Mouse (Mus musculus) G1E (cell line): Measurements from ENCODE around the gene Bloc1s4. TPM values are rescaled to one million over a fixed set of nuclear protein-coding genes. Genes with fewer than 3 reads are reported as not detected.

Experiments
- ATAC-seq: 2 replicates; pipeline ENCODE4 v1.8.0; 2016; ENCODE audit warnings: mild to moderate bottlenecking; ENCODE audit not compliant: insufficient number of reproducible peaks, poor library complexity, low FRiP score, severe bottlenecking; ENCODE audit errors: extremely low read depth
- DNase-seq: peaks from one replicate; pipeline ENCODE4 v3.0.0; 2012; ENCODE audit warnings: low spot score
- H3K27me3 ChIP-seq: 2 replicates; pipeline ENCODE4 v1.6.1; 2012; ENCODE audit warnings: mild to moderate bottlenecking, low read length, inconsistent platforms; ENCODE audit not compliant: insufficient read depth
- H3K36me3 ChIP-seq: replicated peaks from 2 replicates; pipeline ENCODE3; 2012; ENCODE audit warnings: mild to moderate bottlenecking, inconsistent platforms
- H3K4me1 ChIP-seq: 2 replicates; pipeline ENCODE4 v1.6.1; 2012; ENCODE audit warnings: low read depth, low read length, inconsistent platforms, mixed read lengths; ENCODE audit not compliant: insufficient read depth
- H3K4me3 ChIP-seq: 2 replicates; pipeline ENCODE4 v1.5.1; 2012; ENCODE audit warnings: low read depth, mild to moderate bottlenecking, inconsistent platforms, low read length, moderate library complexity, mixed read lengths
- H3K9me3 ChIP-seq: replicated peaks from 2 replicates; pipeline ENCODE4 v1.6.1; 2012; ENCODE audit warnings: inconsistent platforms
- CTCF ChIP-seq: IDR thresholded peaks from 2 replicates; pipeline ENCODE4 v1.5.1; 2012; ENCODE audit warnings: low read depth, low read length, inconsistent platforms, mixed read lengths
- GATA1 ChIP-seq: IDR thresholded peaks from 2 replicates; pipeline ENCODE4 v1.6.1; 2012; ENCODE audit warnings: borderline replicate concordance, low read length, inconsistent platforms, mixed read lengths
- GATA2 ChIP-seq: IDR thresholded peaks from 2 replicates; pipeline ENCODE4 v1.6.1; 2012; ENCODE audit warnings: low read depth, low read length, inconsistent platforms, borderline replicate concordance
- POLR2AphosphoS5 ChIP-seq: IDR thresholded peaks from 2 replicates; pipeline ENCODE4 v1.6.1; 2012; ENCODE audit warnings: low read depth, low read length, inconsistent platforms; ENCODE audit not compliant: insufficient replicate concordance
- TAL1 ChIP-seq: conservative IDR thresholded peaks from 2 replicates; pipeline ENCODE4 v1.6.1; 2012; ENCODE audit warnings: low read depth, low read length, inconsistent platforms, mixed read lengths
- polyA plus RNA-seq: library from polyadenylated mRNA; stranded (reverse); fragments of >175 nt; gene quantifications from 2 replicates; pipeline ENCODE4 v1.2.3, GENCODE M21; 2012
- total RNA-seq, 2 experiments: library from RNA; stranded (forward) in 1 of 2; stranded (reverse) in 1 of 2; fragments of 200-1000 nt in 1 of 2; fragments of >200 nt in 1 of 2; fragmentation: Nextera tagmentation in 1 of 2; gene quantifications; 2 replicates each; pipeline ENCODE4 v1.2.3; 2014 to 2017

Gene Bloc1s4
- total and polyA plus RNA-seq, 3 experiments = 9.3 to 17.6 (median 15.9) TPM

DNA sequence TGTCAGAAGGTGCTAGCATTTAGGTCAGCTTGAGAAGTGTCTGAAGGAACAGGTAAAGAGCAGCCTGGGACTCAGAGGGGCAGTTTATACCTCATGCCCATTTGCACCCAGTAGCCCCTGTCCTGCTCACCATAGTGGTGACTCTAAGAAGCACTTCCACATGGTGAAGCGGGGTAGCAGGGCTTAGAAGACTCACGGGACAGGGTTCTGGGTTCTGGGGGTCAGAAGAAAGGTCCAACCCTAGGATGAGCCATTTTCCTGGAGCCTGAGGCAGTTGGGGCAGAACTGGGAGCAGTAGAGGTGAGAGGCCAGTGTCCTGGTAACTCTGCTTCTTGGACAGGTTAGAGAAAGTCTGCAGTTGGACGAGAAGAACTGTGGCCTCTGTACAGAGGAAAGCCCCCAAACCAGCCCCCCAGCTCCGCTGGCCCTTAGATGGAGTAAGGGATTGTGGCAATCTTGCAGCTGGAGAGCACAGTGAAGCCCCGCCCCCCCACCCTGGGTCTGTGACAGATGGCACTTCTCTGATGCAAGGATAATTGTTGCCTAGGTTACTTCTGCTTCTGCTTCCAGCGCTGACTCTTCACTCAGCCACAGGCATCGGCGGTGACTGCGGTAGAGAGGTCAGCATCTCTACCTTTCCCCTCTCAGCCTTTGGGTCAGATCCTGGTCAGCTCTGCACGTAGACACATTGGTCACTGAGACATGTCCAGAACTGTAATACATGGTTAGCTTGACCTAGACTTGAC lies 18.7 kb upstream of the Bloc1s4 start:
- Histone ChIP-seq H3K27me3 (peaks cover 19% of the 10 kb centered on the region), H3K4me1 (peaks cover 2% of the 10 kb centered on the region; the same call in 1 of the 2 replicates), H3K4me3 (no peak overlapping the region), H3K9me3 (no peaks in the 10 kb centered on the region), H3K36me3 (no peaks in the 10 kb centered on the region)
- DNase-seq = no peak
- TF ChIP-seq POLR2AphosphoS5 = no peak
- TF ChIP-seq TAL1 = no peak
- no peak for TF ChIP-seq GATA1
- TF ChIP-seq GATA2 = no peak
- TF ChIP-seq CTCF = no peak
- ATAC-seq = no peak

DNA sequence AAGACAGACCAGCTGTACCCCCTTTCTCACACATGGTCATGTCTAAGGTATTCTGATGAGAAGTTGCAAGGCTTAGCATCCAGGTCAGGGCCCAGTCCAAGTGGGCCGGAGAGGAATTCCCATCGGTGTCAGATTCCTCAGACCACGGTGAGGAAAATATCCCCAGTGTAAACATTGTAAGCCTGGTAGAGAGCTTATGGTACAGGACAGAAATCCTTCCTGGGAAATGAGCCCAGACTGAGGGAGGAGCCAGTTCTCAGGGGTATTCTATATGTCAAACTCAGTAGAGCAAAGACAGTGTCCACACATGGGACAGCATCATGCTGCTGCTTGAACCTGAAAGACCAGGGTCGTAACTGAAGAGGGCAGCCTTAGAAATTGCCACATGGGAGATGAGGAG lies 11.4 kb upstream of the Bloc1s4 start:
- Histone ChIP-seq H3K4me3 (no peak overlapping the region), H3K9me3 (no peaks in the 10 kb centered on the region), H3K27me3 (peaks cover 10% of the 10 kb centered on the region), H3K36me3 (no peaks in the 10 kb centered on the region), H3K4me1 (no peaks in the 10 kb centered on the region)
- no peak for DNase-seq
- TF ChIP-seq POLR2AphosphoS5 (no peak), CTCF (no peak), TAL1 (no peak), GATA1 (no peak), GATA2 (no peak)
- ATAC-seq = no peak

DNA sequence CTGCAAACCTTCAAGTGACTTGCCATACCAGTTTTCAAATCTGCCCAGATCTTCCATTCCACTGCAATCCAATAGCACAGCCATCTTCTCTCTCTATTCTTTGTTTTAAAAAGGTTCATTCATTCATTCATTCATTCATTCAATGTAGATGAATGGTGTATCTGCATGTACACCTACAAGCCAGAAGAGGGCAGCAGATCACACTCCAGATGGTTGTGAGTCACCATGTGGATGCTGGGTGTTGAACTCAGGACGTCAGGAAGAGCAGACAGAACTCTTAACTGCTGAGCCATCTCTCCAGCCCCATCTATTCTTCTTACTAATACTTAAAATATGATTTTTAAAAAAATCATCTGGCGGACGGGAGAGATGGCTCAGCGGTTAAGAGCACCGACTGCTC lies 8.6 kb upstream of the Bloc1s4 start:
- TF ChIP-seq POLR2AphosphoS5 = no peak
- TF ChIP-seq CTCF = no peak; the same call in 1 of the 2 replicates
- no peak for TF ChIP-seq TAL1
- TF ChIP-seq GATA2 = no peak
- TF ChIP-seq GATA1 = no peak
- DNase-seq (no peak), ATAC-seq (no peak)
- Histone ChIP-seq H3K4me3 (no peak overlapping the region), H3K36me3 (no peaks in the 10 kb centered on the region), H3K9me3 (no peaks in the 10 kb centered on the region), H3K27me3 (peaks cover 8% of the 10 kb centered on the region), H3K4me1 (peaks cover 9% of the 10 kb centered on the region)

DNA sequence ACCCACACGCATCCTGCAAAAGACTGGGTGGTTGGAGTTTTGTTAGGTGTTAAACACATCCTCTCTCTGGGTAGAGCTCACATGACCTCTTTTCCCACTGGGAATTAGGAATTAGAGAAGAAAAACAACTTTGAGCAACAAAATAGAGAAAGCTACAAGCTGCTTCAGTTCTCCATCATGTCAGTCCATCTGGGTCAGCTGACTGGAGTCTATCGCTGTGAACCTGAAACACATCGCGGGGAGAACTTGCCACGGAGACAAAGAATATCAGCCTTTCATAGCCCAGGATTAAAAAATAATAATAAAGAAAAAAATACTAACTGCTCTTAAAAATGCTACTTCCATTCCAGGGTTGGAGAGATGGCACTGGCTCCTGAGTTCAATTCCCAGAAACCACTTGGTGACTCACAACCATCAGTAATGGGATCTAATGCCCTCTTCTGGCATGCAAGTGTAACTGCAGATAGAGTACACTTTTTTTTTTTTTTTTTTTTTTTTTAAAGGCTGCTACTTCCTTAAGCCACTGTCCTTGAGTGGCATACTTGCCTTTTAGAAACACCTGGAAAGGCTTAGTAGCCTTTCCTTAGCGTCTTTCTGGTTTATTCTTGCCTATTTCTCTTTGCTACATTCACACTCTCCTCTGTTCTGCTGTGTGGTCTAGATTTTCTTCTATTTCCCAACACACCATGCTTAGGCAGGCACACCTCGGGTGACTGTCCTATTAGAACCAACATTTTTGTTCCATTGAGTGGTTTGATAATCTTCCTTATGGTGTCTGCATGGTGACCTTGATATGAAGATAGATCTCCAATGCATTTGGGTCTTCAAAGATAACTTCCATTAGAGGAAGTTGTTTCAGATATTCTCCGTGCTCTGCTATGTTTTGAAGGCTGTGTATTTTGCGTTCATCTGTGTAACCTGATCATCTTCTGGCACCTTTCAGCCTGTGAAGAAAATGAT lies 1.9 kb upstream of the Bloc1s4 start:
- TF ChIP-seq GATA2 = no peak
- peak; percentile 33; the same call in 1 of the 2 replicates for TF ChIP-seq CTCF
- TF ChIP-seq TAL1 = no peak
- TF ChIP-seq GATA1 = no peak
- no peak for TF ChIP-seq POLR2AphosphoS5
- Histone ChIP-seq H3K36me3 (peaks cover 13% of the 10 kb centered on the region), H3K27me3 (peaks cover 5% of the 10 kb centered on the region; the same call in 1 of the 2 replicates), H3K4me1 (peaks cover 51% of the 10 kb centered on the region), H3K9me3 (no peaks in the 10 kb centered on the region), H3K4me3 (no peak overlapping the region)
- DNase-seq (no peak), ATAC-seq (no peak)

DNA sequence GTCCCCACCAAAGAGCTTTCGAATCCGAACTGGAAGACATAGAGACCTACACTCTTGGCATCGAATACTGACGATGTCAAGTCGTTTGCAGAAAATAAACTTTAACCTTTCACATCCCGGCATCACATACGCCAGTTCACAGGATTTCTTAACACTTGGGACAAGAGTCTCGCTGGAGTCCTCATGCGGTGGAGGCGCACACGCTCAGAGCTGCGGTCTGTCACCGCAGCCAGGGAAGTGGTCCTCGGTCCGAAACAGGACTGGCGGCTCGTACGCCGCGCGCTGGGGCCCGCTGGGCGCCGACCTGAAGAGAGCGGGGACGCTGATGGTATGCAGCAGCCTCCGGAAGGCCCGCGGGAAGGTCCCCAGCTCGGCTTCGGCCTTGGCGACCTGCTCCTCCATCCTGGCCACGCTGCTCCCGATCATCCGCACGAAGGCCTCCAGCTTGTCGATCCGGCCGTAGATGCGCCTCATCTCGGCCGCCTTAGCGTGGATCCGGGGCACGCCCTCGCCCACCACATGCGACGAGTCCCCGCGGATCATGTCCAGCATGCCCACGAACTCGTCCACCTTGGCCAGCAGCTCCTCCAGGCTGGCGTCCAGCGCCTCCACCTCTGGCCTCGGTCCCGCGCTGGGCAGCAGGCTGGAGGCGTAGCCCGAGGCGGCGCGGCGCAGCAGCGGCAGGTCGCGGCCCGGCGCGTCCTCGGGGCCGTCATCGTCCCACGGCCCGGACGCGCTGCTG lies 485 bp downstream of the Bloc1s4 start:
- DNase-seq = peak; percentile 32
- H3K9me3 ChIP-seq = no peaks in the 10 kb centered on the region
- TF ChIP-seq POLR2AphosphoS5 (no peak), CTCF (no peak), TAL1 (no peak), GATA1 (no peak), GATA2 (no peak)
- peaks cover 32% of the 10 kb centered on the region for H3K36me3 ChIP-seq
- peaks cover 51% of the 10 kb centered on the region for H3K4me1 ChIP-seq
- H3K4me3 ChIP-seq = peak overlapping the region; percentile 88
- ATAC-seq = no peak
- no peaks in the 10 kb centered on the region; the same call in 1 of the 2 replicates for H3K27me3 ChIP-seq
